Mouse (Mus musculus): ENCODE data around the gene Tacc2.

DNA sequence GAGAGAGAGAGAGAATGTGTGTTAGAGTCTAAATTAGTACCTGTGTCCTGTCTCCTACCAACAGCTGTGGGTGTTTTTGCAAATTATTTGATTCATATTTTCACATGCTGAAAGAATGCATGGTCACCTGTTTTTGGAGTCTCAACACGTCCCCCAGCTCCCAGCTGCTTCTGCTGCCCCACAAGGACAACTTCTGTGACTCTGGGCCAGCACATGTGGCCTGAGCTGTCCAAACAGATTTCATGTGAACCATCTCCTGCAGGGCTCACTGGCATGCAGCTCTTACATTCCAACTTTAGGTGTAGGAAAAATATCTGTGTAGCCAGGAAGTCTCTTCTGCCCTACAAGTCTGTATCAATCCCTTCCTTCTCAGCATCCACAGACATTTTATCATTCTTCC, 51.4 kb downstream of the Tacc2 start:
- TF ChIP-seq CTCF (IDR thresholded peaks at IDR 0.05; ENCODE audit: low read depth), result no peak
- TF ChIP-seq EP300 (optimal IDR thresholded peaks at IDR 0.05), result no peak

All from stomach, postnatal 0 days (tissue).